Mouse (Mus musculus): ENCODE measurements at regions not wholly inside any gene's neighbourhood (a gene's known extent, or its start where the extent isn't known, plus 50 kb on each side); places are given as distances from the start of the nearest gene placed in this dataset.
A peak's percentile ranks its signal among the peaks of the same experiment; 100 is the strongest.

- intact Hi-C loops (cut with DNase I): no loop called here
- peak; percentile 82 for DNase-seq
Observed at GRCm38 (mm10) chr16:5829071-5829470, 56.1 kb upstream of the Rbfox1 start.

- no peak for DNase-seq
- intact Hi-C loops (cut with DNase I): no loop called here
Observed at GRCm38 (mm10) chr16:5823316-5823715, 61.8 kb upstream of the Rbfox1 start.

- intact Hi-C loops (cut with DNase I): no loop called here
- no peak for DNase-seq
Observed at GRCm38 (mm10) chr16:5817166-5817565, 68.0 kb upstream of the Rbfox1 start.

- intact Hi-C loops (cut with DNase I): no loop called here
- no peak for DNase-seq
Observed at GRCm38 (mm10) chr16:5812245-5812820, 72.8 kb upstream of the Rbfox1 start.

GRCm38 (mm10) chr16:5811654-5811992 lies 73.5 kb upstream of the Rbfox1 start:
- DNase-seq: peak; percentile 8
- intact Hi-C loops (cut with DNase I): no loop called here

- DNase-seq: peak; percentile 46
- intact Hi-C loops (cut with DNase I): no loop called here
Observed at GRCm38 (mm10) chr16:5810986-5811653, 74.0 kb upstream of the Rbfox1 start.

- intact Hi-C loops (cut with DNase I): no loop called here
- DNase-seq: peak; percentile 25
Observed at GRCm38 (mm10) chr16:5798188-5798587, 87.0 kb upstream of the Rbfox1 start.

- intact Hi-C loops (cut with DNase I): no loop called here
- DNase-seq: no peak
Observed at GRCm38 (mm10) chr16:5792216-5792615, 92.9 kb upstream of the Rbfox1 start.

GRCm38 (mm10) chr16:5790161-5790560 lies 95.0 kb upstream of the Rbfox1 start:
- peak; percentile 17 for DNase-seq
- intact Hi-C loops (cut with DNase I): no loop called here

GRCm38 (mm10) chr16:5787206-5787605 lies 97.9 kb upstream of the Rbfox1 start:
- intact Hi-C loops (cut with DNase I): no loop called here
- DNase-seq: no peak

GRCm38 (mm10) chr16:5766771-5767421 lies 118.3 kb upstream of the Rbfox1 start:
- DNase-seq: no peak
- intact Hi-C loops (cut with DNase I): loop anchor here (10.0 kb wide), 1 partner anchor 118 kb away; the partner anchor contains the start of gene Rbfox1

GRCm38 (mm10) chr16:5765143-5765542 lies 120.0 kb upstream of the Rbfox1 start:
- intact Hi-C loops (cut with DNase I): loop anchor here (10.0 kb wide), 1 partner anchor 120 kb away; the partner anchor contains the start of gene Rbfox1
- DNase-seq: peak; percentile 17

GRCm38 (mm10) chr16:5760821-5761220 lies 124.3 kb upstream of the Rbfox1 start:
- intact Hi-C loops (cut with DNase I): loop anchor here (10.0 kb wide), 1 partner anchor 124 kb away; the partner anchor contains the start of gene Rbfox1
- DNase-seq: no peak

GRCm38 (mm10) chr16:5759021-5759420 lies 126.1 kb upstream of the Rbfox1 start:
- no peak for DNase-seq
- intact Hi-C loops (cut with DNase I): no loop called here

- no peak for DNase-seq
- intact Hi-C loops (cut with DNase I): no loop called here
Observed at GRCm38 (mm10) chr16:5742716-5743507, 142.2 kb upstream of the Rbfox1 start.

GRCm38 (mm10) chr16:5740776-5741175 lies 144.4 kb upstream of the Rbfox1 start:
- no peak for DNase-seq
- intact Hi-C loops (cut with DNase I): no loop called here

GRCm38 (mm10) chr16:5733608-5734007 lies 151.5 kb upstream of the Rbfox1 start:
- no peak for DNase-seq
- intact Hi-C loops (cut with DNase I): no loop called here

GRCm38 (mm10) chr16:5722506-5722905 lies 162.6 kb upstream of the Rbfox1 start:
- intact Hi-C loops (cut with DNase I): no loop called here
- DNase-seq: peak; percentile 50

- intact Hi-C loops (cut with DNase I): no loop called here
- DNase-seq: peak; percentile 59
Observed at GRCm38 (mm10) chr16:5713476-5713875, 171.7 kb upstream of the Rbfox1 start.

GRCm38 (mm10) chr16:5709831-5710230 lies 175.3 kb upstream of the Rbfox1 start:
- no peak for DNase-seq
- intact Hi-C loops (cut with DNase I): no loop called here

- intact Hi-C loops (cut with DNase I): no loop called here
- peak; percentile 28 for DNase-seq
Observed at GRCm38 (mm10) chr16:5700731-5701255, 184.4 kb upstream of the Rbfox1 start.

All from left cerebral cortex, postnatal 4 days (tissue).